Mouse (Mus musculus) lung, adult 2 months (tissue): ENCODE data around the gene Slc43a3.
"Not testable (repeated sequence)": the region's sequence is repeated elsewhere in the genome, so short reads cannot be mapped to it uniquely, and the experiment has no call there.

Experiments
- CTCF ChIP-seq: fragments of 200-500 bp; IDR thresholded peaks from 2 replicates; pipeline ENCODE4 v1.5.1; 2011; ENCODE audit warnings: mild to moderate bottlenecking, low read length, control low read depth; ENCODE audit not compliant: insufficient read depth
- POLR2A ChIP-seq: fragments of 200-500 bp; IDR thresholded peaks from 2 replicates; pipeline ENCODE4 v1.6.1; 2011; ENCODE audit warnings: low read depth, mild to moderate bottlenecking, control low read depth, low read length, borderline replicate concordance; ENCODE audit errors: extremely low read depth

DNA sequence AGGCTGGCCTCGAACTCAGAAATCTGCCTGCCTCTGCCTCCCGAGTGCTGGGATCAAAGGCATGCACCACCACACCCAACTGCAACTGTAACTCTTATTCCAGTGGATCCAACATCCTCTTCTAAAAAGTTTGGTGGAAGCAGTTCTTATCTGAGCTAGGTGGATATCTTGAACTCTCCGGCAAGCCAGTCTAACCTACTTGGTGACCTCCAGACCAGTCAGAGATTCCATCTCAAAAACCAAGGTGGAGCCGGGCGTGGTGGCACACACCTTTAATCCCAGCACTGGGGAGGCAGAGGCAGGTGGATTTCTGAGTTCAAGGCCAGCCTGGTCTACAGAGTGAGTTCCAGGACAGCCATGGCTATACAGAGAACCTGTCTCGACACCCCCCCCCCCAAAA is 39.7 kb upstream of the Slc43a3 start:
- not testable (repeated sequence) for TF ChIP-seq POLR2A, CTCF
